Mouse (Mus musculus): Measurements from ENCODE around the gene Cabin1. TPM values are rescaled to one million over a fixed set of nuclear protein-coding genes. Genes with fewer than 3 reads are reported as not detected.
"Not testable (repeated sequence)": the region's sequence is repeated elsewhere in the genome, so short reads cannot be mapped to it uniquely, and the experiment has no call there.

The Cabin1 gene
- polyA plus RNA-seq, 1 experiment: 82.3 TPM

GRCm38 (mm10) chr10:75779206-75780174, 15.3 kb upstream of the Cabin1 start:
- Histone ChIP-seq H3K4me3 (ENCODE audit: control insufficient read depth, insufficient read depth, low read length) (no peak overlapping the region), H3K27me3 (ENCODE audit: control insufficient read depth, insufficient read depth, low read length) (0 out of 2 replicates have a peak, but pooled peaks cover 2% of the 10 kb centered on the region), H3K27ac (ENCODE audit: control insufficient read depth, insufficient read depth, low read length) (no peak overlapping the region), H3K4me1 (replicated peaks; ENCODE audit: control insufficient read depth, insufficient read depth, low read length) (peaks cover 19% of the 10 kb centered on the region), H3K36me3 (ENCODE audit: control insufficient read depth, insufficient read depth, low read length) (no peaks in the 10 kb centered on the region)
- WGBS: 60% methylated on average over 15 of the region's 15 CpGs
- TF ChIP-seq POLR2A (IDR thresholded peaks at IDR 0.05; ENCODE audit: control insufficient read depth, extremely low read depth, insufficient read depth, low read length, poor library complexity) (no peak), CTCF (IDR thresholded peaks at IDR 0.05; ENCODE audit: borderline replicate concordance, control insufficient read depth, extremely low read depth, insufficient read depth, low read length, poor library complexity) (no peak)
- DNase-seq: no peak

DNA sequence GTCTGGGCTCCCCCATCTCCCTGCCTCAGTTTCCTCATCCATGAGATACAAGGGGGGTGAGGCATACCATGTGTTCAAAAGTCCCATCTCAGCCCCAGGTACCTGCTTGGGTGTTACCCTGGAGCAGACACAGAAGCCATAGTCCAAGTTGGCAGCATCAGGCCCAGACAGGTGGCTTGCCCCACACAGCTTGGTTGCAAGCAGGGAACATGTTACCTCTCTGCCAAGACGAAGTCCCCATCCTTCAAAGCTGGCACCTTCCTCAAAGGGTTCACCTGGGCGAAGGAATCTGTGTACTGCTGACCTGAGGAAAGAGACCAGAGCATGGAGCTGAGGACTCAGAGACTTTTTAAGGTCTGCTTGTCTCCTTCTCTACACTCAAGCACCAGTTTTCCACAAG, 13.7 kb upstream of the Cabin1 start:
- Histone ChIP-seq H3K36me3 (ENCODE audit: control insufficient read depth, insufficient read depth, low read length) (no peaks in the 10 kb centered on the region), H3K4me1 (replicated peaks; ENCODE audit: control insufficient read depth, insufficient read depth, low read length) (peaks cover 20% of the 10 kb centered on the region), H3K4me3 (ENCODE audit: control insufficient read depth, insufficient read depth, low read length) (no peak overlapping the region), H3K27me3 (ENCODE audit: control insufficient read depth, insufficient read depth, low read length) (0 out of 2 replicates have a peak, but pooled peaks cover 2% of the 10 kb centered on the region), H3K27ac (ENCODE audit: control insufficient read depth, insufficient read depth, low read length) (no peak overlapping the region)
- DNase-seq: no peak
- 93% methylated on average over 2 of the region's 2 CpGs for WGBS
- no peak for TF ChIP-seq POLR2A (IDR thresholded peaks at IDR 0.05; ENCODE audit: control insufficient read depth, extremely low read depth, insufficient read depth, low read length, poor library complexity)
- no peak for TF ChIP-seq CTCF (IDR thresholded peaks at IDR 0.05; ENCODE audit: borderline replicate concordance, control insufficient read depth, extremely low read depth, insufficient read depth, low read length, poor library complexity)

- DNase-seq: no peak
- H3K4me1 ChIP-seq (replicated peaks; ENCODE audit: control insufficient read depth, insufficient read depth, low read length): peaks cover 27% of the 10 kb centered on the region
- TF ChIP-seq POLR2A (IDR thresholded peaks at IDR 0.05; ENCODE audit: control insufficient read depth, extremely low read depth, insufficient read depth, low read length, poor library complexity) (no peak), CTCF (IDR thresholded peaks at IDR 0.05; ENCODE audit: borderline replicate concordance, control insufficient read depth, extremely low read depth, insufficient read depth, low read length, poor library complexity) (no peak)
- WGBS: 95% methylated on average over 6 of the region's 6 CpGs
- H3K27me3 ChIP-seq (ENCODE audit: control insufficient read depth, insufficient read depth, low read length): 0 out of 2 replicates have a peak, but pooled peaks cover 2% of the 10 kb centered on the region
- H3K36me3 ChIP-seq (ENCODE audit: control insufficient read depth, insufficient read depth, low read length): no peaks in the 10 kb centered on the region
- no peak overlapping the region for H3K4me3 ChIP-seq (ENCODE audit: control insufficient read depth, insufficient read depth, low read length)
- H3K27ac ChIP-seq (ENCODE audit: control insufficient read depth, insufficient read depth, low read length): no peak overlapping the region
Measured at GRCm38 (mm10) chr10:75776562-75776961, 12.4 kb upstream of the Cabin1 start.

- H3K36me3 ChIP-seq (ENCODE audit: control insufficient read depth, insufficient read depth, low read length): no peaks in the 10 kb centered on the region
- TF ChIP-seq POLR2A (IDR thresholded peaks at IDR 0.05; ENCODE audit: control insufficient read depth, extremely low read depth, insufficient read depth, low read length, poor library complexity): no peak
- TF ChIP-seq CTCF (IDR thresholded peaks at IDR 0.05; ENCODE audit: borderline replicate concordance, control insufficient read depth, extremely low read depth, insufficient read depth, low read length, poor library complexity): no peak
- 95% methylated on average over 9 of the region's 9 CpGs for WGBS
- no peak for DNase-seq
- no peaks in the 10 kb centered on the region for H3K27me3 ChIP-seq (ENCODE audit: control insufficient read depth, insufficient read depth, low read length)
- no peak overlapping the region for H3K27ac ChIP-seq (ENCODE audit: control insufficient read depth, insufficient read depth, low read length)
- H3K4me3 ChIP-seq (ENCODE audit: control insufficient read depth, insufficient read depth, low read length): no peak overlapping the region
- peaks cover 11% of the 10 kb centered on the region for H3K4me1 ChIP-seq (replicated peaks; ENCODE audit: control insufficient read depth, insufficient read depth, low read length)
Measured at GRCm38 (mm10) chr10:75774587-75774986, 10.4 kb upstream of the Cabin1 start.

DNA sequence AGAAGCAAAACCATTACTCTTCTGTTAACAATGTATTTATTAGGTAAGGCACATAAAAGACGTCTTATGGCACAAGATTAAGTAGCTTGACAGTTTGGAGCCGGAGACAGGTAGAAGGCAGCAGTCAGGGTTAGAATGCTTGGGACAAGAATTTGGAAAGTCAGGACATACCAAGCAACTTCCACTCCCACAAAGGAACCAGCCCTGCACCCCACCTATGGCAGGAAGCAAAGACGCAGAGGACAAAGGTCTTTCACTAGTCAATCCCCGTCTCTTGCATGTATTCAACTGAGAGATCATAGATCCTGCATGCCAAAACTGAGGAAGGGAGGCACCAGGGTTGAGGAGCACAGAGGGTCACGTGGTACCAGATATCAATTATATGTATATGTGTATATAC, 10.0 kb upstream of the Cabin1 start:
- no peak overlapping the region for H3K27ac ChIP-seq (ENCODE audit: control insufficient read depth, insufficient read depth, low read length)
- peaks cover 8% of the 10 kb centered on the region for H3K4me1 ChIP-seq (replicated peaks; ENCODE audit: control insufficient read depth, insufficient read depth, low read length)
- WGBS: 98% methylated on average over 5 of the region's 5 CpGs

GRCm38 (mm10) chr10:75772795-75773664, 8.9 kb upstream of the Cabin1 start, which contains the start of gene Ddt:
Ddt (minus strand) TSS chr10:75773414.
- peaks cover 8% of the 10 kb centered on the region for H3K4me1 ChIP-seq (replicated peaks; ENCODE audit: control insufficient read depth, insufficient read depth, low read length)
- 2% methylated on average over 47 of the region's 47 CpGs for WGBS
- no peak within 1 kb of the TSS for H3K27ac ChIP-seq (ENCODE audit: control insufficient read depth, insufficient read depth, low read length)
- H3K27me3 ChIP-seq (ENCODE audit: control insufficient read depth, insufficient read depth, low read length): no peaks in the 10 kb centered on the region
- peak; percentile 90 for DNase-seq
- H3K36me3 ChIP-seq (ENCODE audit: control insufficient read depth, insufficient read depth, low read length): no peaks in the 10 kb centered on the region
- peak within 1 kb of the TSS; percentile 61 for H3K4me3 ChIP-seq (ENCODE audit: control insufficient read depth, insufficient read depth, low read length)
- TF ChIP-seq POLR2A (IDR thresholded peaks at IDR 0.05; ENCODE audit: control insufficient read depth, extremely low read depth, insufficient read depth, low read length, poor library complexity) (peak; percentile 10; the same call in 1 of the 2 replicates), CTCF (IDR thresholded peaks at IDR 0.05; ENCODE audit: borderline replicate concordance, control insufficient read depth, extremely low read depth, insufficient read depth, low read length, poor library complexity) (peak; percentile 15; the same call in 1 of the 2 replicates)

More for the DNA sequence above, 10.0 kb upstream of the Cabin1 start:
- no peak for DNase-seq
- no peaks in the 10 kb centered on the region for H3K27me3 ChIP-seq (ENCODE audit: control insufficient read depth, insufficient read depth, low read length)
- no peak overlapping the region for H3K4me3 ChIP-seq (ENCODE audit: control insufficient read depth, insufficient read depth, low read length)
- TF ChIP-seq CTCF (IDR thresholded peaks at IDR 0.05; ENCODE audit: borderline replicate concordance, control insufficient read depth, extremely low read depth, insufficient read depth, low read length, poor library complexity): no peak
- no peak for TF ChIP-seq POLR2A (IDR thresholded peaks at IDR 0.05; ENCODE audit: control insufficient read depth, extremely low read depth, insufficient read depth, low read length, poor library complexity)
- no peaks in the 10 kb centered on the region for H3K36me3 ChIP-seq (ENCODE audit: control insufficient read depth, insufficient read depth, low read length)

- not testable (repeated sequence) for H3K36me3 ChIP-seq (ENCODE audit: control insufficient read depth, insufficient read depth, low read length); H3K27ac ChIP-seq (ENCODE audit: control insufficient read depth, insufficient read depth, low read length); H3K4me1 ChIP-seq (replicated peaks; ENCODE audit: control insufficient read depth, insufficient read depth, low read length); DNase-seq; H3K4me3 ChIP-seq (ENCODE audit: control insufficient read depth, insufficient read depth, low read length); H3K27me3 ChIP-seq (ENCODE audit: control insufficient read depth, insufficient read depth, low read length)
- WGBS: 62% methylated on average over 5 of the region's 5 CpGs
Measured at GRCm38 (mm10) chr10:75767756-75768155, 3.6 kb upstream of the Cabin1 start.

Measured in thymus, adult 2 months (tissue).